Mouse (Mus musculus) spleen, postnatal 14 days (tissue): Measurements from ENCODE around the gene Crxos.

Experiments
- DNase-seq, 2 experiments: peaks; one replicate each; pipeline ENCODE4 v3.0.0; 2021 to 2022; ENCODE audit warnings: low spot score in 2 of 2

The Crxos gene

GRCm38 (mm10) chr7:15921796-15922195 is 39.4 kb downstream of the Crxos start:
- peak in 1 of 2 experiments; percentile 19 for DNase-seq

- DNase-seq = peak; percentile 77 to 83
Observed at GRCm38 (mm10) chr7:15922220-15922773, 39.9 kb downstream of the Crxos start, which contains the start of gene Selenow. Selenow (minus strand) TSS chr7:15922402.

GRCm38 (mm10) chr7:15929910-15930309 is 47.5 kb downstream of the Crxos start:
- peak; percentile 31 to 56 for DNase-seq

GRCm38 (mm10) chr7:15930543-15930942 is 48.1 kb downstream of the Crxos start:
- no peak for DNase-seq

GRCm38 (mm10) chr7:15931635-15932034 is 49.2 kb downstream of the Crxos start:
- no peak for DNase-seq

DNA sequence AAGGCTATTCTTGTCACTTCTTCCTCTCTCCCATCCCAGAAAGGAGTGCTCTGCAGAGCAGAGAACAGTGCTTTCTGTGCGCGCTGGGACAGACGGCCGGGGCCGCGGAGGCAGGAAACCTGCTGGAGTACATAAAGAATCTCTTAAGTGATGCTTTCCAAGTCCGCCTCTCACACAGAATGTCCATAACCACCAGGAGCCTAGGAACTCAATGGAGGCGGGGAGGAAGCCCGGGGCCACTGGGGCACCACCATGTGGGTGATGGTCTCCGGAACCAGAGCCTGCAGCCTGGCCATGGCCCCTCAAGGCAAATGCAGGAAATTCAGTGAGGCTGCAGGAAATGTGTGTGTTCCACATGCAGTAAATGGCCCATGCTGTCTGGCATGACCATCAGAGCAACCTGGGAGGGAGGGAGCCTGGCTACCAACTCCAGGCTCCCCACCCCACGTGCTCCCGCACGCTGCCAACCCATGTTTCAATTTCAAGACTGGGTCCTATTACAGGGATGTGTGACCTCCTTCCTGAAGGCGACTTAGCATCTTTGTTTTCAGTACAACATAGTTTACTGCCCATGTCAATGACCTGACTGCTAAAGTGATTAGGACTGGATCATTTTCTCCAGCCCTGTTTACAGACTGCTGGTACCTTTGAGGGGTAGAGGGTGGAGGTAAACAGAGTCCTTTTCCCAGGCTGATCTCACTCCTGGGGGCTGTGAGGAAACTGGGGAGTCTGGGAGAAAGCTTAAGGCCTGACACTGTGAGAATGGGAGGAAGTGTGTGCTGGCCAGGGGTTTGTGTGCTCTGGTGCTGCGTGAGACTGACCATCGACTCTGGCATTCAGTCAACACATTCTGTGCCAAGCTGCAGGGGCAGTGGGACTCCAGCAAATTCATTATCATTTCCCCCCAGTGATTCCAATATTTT is 51.3 kb downstream of the Crxos start:
- no peak for DNase-seq

DNA sequence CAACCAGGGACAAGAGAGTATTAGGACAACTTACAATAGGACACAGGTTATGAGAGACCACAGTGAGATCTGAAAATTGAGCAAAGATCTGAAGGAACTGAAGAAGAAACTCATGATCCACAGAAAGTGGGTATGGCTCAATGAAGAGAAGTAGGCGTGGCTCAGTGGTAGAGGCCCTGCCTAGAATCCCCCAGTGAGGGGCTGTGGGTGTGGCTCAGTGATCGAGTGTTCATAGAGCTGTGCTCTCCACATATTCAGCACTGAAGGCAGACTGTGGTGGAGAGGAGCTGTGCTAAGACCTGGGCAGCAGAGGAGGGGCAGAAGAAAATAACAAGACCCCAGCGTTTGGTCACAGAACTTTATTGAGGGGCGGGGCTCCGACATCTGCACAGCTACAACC is 55.1 kb downstream of the Crxos start:
- DNase-seq = no peak

DNA sequence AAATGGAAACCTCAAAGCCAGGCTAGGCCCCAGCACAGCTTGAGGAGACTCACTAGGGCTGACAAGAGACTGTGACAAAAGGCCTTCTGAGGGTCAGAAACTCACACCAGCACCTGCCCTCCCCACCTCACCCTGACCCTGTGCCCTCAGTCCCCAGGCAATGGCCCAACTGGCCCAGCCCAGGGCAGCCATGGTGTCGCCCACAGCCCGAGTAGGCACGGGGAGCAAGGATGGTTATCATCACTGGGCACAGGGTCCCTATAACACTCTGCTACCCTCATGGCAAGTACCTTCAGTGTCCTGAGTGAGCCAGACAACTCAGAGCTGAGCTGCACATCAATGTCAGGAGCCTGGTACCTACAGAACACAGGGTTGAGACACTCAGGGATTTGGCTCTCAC is 56.2 kb downstream of the Crxos start:
- DNase-seq = no peak

DNA sequence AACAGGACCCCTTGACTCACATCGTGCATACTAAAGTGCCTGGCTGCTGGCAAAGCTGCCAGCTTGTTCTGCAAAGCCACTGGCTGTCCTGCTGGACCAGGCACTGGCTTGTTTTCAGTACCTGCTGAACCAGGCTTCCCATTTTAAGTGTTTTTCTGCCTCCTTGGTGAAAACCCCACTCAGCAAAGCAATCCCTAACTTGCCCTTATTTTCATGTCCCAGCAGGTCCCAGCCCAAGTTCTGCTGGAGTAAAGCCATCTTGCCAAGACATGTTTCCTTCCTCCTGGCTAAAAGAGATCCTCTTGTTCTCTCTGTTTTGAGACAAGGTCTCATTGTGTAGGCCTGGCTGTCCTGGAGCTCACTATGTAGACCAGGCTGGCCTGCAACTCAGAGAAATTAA is 61.9 kb downstream of the Crxos start:
- no peak for DNase-seq

DNA sequence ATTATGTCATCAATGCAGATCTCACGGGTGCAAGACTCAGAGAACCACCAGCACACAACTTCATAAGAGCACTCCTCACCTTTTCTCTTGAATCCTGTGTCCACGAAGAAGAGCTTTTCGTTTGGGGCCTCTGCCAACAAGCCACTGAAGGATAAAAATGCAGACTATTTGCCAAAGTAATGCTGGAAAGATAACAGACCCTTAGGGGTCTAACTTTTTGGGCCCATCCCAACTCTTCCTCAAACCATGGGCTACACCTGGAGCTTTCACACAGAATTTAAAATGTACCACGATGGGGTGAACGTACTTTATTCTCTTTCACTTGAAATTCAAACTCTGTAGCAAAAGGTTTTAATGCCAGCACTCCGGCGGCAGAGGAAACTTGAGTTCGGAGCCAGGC is 62.8 kb downstream of the Crxos start:
- DNase-seq = no peak

GRCm38 (mm10) chr7:15945721-15946536 is 63.5 kb downstream of the Crxos start, which contains the start of gene Nop53:
Nop53 (minus strand) TSS chr7:15946074.
- DNase-seq = peak; percentile 74 to 83

DNA sequence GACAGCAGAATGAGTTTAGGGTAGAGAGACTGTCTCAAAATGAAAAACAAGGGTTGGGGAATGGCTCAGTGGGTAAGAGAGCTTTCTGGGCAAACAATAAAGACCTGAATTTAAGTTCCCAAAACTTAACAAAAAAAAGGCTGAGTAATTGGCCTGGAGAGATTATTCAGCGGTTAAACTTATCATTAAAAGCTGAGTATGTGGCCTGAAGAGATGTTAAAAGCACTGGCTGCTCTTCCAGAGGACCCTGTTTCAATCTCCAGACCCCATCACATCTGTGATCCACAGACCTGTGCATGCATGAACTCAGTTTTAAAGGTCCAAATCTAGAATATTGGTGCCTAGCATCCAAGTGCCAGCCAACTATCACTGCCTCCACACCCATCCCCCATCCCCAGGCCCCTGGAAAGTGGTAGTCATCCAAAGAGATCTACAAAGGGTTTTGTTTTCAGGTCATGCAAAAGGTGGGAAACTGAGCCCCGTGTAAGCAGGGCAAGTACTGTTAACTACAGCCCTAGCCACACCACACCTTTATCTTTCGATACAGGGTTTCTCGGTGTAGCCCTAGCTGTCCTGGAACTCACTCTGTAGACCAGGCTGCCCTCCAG is 65.3 kb downstream of the Crxos start:
- no peak for DNase-seq

GRCm38 (mm10) chr7:15948381-15948941 is 66.0 kb downstream of the Crxos start:
- DNase-seq = peak; percentile 67 to 81

DNA sequence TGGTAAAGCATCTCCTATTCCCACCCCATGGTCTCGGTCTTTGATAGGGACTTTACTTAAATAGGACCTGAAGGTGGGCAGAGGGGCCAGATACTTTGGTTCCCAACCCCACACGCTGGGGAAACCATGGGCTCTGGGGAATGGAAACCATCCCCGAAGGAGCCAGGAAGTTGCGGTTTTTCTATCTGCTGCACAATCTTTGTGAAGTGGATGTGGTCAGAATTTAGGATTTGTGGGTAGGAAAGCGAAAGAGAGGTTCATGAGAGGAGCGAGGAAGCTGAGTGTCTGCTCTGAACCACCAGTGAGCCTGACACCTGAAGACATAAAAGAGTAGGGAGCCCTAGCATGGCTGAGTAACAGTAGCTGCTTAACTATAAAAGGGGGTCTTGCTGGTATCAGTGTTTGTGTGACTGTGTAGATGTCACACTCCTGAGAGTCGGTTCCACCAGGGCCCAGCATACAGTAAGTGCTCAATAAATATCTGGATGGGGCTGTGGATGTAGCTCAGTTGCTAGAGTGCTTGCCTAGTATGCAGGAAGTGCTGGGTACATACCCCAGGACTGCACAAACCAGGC is 66.9 kb downstream of the Crxos start:
- no peak for DNase-seq

- no peak for DNase-seq
Observed at GRCm38 (mm10) chr7:15950008-15950407, 67.6 kb downstream of the Crxos start.

- DNase-seq = no peak
Observed at GRCm38 (mm10) chr7:15952416-15952815, 70.0 kb downstream of the Crxos start.
